Mouse (Mus musculus): Measurements from ENCODE around the gene Cacna2d2.

DNA sequence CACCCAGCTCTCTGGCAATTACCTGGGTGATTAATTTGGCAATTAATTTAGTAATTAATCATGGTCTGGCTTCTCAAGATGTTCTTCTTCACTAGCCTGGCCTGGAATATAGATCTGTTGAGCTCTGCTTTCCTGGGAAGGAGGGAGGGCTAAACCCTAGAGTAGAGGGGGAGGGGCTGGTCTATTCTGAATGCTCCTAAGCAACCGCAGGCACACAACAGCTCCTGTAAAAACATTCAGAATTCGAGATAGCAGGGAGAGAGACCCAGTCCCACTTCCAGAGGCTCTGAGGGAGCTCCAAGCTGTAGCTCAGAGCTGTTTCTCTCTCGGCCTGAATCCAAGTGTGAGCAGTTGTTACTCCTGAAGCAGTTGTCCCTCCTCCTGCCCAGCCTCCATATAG lies 38.4 kb upstream of the Cacna2d2 start:
- no peak for TF ChIP-seq CTCF (IDR thresholded peaks at IDR 0.05; ENCODE audit: borderline replicate concordance, insufficient read depth, low read length)
- no peak for TF ChIP-seq POLR2A (IDR thresholded peaks at IDR 0.05; ENCODE audit: low read depth, low read length)

Measured in embryonic fibroblast, embryonic 13.5 days (primary cell).